Mouse (Mus musculus) right cerebral cortex, adult 18-20 months (tissue): ENCODE measurements around the gene Mbnl1.
"Not testable (repeated sequence)": the region's sequence is repeated elsewhere in the genome, so short reads cannot be mapped to it uniquely, and the experiment has no call there.

ENCODE experiments used
- DNase-seq: peaks from one replicate; pipeline ENCODE4 v3.0.0; 2022; ENCODE audit warnings: mixed read lengths

The Mbnl1 gene

DNA sequence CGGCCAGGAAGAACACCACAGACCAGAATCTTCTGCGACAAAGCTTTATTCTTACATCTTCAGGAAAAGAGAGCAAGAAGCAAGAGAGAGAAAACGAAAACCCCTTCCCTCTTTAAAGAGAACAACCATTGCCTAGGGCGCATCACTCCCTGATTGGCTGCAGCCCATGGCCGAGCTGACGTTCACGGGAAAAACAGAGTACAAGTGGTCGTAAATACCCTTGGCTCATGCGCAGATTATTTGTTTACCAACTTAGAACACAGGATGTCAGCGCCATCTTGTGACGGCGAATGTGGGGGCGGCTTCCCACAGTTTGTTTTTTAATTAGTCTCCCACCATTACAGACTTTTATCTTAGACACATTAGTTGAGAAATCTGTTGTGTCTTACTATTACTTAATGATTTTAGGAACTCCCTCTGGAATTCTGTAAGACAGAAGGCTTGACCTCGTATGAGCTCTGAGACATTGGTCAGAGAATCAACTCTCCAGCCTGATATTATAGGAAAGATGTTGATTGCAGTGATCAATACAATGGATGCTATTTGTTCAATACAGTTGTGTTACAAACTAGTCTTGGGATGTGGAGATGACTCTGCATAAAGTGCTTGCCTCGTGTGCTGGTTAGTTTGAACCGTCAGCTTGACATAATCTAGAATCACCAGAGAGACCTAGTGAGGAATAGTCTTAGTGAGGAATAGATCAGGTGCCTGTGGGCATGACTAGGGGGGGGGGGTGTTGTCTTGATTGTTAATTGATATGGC lies 22.3 kb downstream of the Mbnl1 start:
- DNase-seq, result not testable (repeated sequence)

DNA sequence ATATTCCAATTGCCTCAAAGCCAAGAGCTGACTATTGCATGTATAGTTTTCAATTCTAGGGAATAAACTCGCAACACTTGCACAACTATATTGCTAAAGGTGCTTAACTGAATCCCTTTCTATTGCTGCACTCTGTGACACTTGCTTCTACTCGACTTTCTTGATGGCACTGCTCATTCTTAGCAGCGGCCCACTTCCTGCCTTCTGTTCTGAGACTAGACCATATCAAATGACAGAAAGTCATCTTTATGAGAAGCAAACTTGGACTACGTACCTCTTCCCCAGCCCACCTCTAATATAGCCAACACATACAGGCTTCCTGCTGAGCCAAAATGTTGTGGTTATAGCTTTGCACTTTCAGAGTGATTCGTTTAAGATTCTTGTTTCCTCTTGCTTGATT lies 23.6 kb downstream of the Mbnl1 start:
- no peak for DNase-seq

GRCm38 (mm10) chr3:60498151-60498550 lies 25.5 kb downstream of the Mbnl1 start:
- no peak for DNase-seq

DNA sequence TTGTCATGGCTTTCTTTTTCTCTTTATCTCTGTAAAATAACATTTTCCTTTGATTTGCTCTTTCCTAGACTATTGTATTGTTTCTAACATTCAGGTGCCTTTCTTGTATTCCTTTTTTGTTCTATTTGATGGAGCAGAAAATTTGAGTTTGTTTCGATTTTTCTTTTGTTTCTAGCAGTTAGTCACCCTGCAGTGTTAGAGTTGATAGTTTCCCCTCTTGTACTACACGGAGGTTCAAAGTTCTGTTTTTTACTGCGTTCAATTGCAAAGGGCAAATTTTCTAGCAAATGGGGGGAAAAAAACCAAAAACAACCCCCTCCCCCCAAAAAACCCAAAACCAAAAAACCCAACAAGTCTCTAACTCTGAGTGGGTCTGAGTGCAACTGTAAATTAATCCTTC lies 26.0 kb downstream of the Mbnl1 start:
- DNase-seq, result no peak

- DNase-seq, result no peak
These were observed 26.5 kb downstream of the Mbnl1 start for GRCm38 (mm10) chr3:60499157-60499578.

DNA sequence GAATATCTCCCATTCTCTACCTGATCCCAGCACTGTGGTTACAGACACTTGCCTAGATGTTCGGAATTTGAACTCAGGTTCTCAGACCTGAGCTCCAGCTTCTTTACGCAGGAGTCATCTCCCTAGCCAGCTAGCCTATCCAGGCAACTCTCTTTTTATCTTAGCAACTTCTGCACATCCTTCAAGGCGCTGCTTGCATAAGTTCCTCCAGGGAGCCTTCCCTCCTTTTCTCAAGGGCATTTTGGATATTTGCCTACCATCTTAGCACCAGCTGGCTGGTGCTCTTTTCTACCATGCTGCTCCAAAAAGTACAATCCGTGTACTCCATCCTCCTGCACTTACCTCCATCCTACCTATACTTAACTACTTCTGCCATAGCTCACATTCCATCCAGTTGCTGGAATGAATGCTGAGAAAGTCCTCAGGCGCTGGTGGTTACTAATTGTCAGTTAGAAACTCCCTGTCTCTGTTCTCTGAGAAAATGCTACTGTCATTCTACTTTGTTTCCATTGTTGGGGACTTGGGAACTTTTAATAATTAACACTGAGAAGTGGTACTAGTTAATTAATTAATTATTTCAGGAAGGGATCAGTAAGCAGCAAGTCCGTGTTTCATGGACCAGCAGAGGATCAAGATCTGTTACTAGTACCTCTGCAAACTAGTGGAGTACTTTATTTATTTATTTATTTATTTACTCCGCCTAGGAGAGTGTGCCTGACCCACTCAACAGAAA lies 27.3 kb downstream of the Mbnl1 start:
- no peak for DNase-seq

- peak; percentile 85 for DNase-seq
These were observed 28.2 kb downstream of the Mbnl1 start for GRCm38 (mm10) chr3:60500571-60501527.

- DNase-seq, result peak; percentile 36
These were observed 29.0 kb downstream of the Mbnl1 start for GRCm38 (mm10) chr3:60501561-60502151.

DNA sequence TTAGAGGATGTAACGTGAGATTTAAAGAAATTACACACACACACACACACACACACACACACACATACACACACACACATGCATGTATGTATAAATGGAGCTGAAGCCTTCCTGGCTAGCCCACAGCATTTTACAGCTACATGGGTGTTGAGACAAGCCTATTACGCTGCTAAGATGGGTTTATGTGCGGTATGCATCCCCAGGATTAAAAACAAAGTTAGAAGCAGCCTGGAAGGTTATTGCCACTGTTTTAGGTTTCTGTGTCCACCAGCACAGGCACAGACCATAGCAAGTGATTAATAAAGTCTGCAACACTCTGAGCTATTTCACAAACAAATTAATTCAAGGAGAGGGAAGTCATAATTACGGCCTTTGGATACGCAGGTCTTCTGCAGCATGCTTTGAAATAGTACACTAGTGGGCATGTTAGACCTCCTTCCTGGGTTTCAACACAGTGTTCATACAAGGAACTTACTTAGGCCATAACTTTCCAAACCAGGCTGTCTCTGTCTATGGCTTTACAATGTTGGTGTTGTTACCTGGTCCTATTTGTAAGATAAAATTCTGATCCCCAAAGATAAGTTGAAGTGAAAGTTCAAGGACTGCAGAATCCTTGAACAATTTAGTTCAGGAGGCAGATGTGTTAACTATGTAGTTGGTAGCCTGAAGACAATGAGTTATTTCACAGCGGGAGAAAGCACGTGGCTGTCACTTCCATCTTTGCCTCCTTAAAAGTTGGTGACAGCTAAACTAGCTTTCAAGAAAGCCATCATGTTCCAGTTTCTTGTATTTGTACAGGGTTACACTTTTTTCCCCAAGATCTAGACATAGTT lies 29.7 kb downstream of the Mbnl1 start:
- no peak for DNase-seq

DNA sequence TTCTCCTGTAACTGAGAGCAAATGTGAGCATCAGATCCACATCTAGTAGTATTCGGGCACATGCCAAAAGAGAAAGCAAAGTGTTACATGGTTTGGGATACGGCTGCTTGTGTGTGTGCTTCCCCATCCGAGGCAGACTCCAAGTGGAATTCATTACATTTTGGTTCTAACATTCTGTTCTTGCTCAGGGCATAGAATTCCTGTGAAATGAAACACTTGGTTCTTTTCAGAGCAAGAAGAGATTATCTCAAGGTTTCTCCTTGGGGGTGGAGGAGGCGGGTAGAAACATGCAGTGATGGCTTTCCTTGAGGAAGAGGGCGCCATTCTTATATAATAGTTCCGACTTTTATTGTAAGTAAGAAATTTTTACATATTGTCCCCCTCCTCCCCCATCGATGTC lies 30.6 kb downstream of the Mbnl1 start:
- peak; percentile 64 for DNase-seq

GRCm38 (mm10) chr3:60504775-60505430 lies 32.3 kb downstream of the Mbnl1 start:
- DNase-seq, result no peak

DNA sequence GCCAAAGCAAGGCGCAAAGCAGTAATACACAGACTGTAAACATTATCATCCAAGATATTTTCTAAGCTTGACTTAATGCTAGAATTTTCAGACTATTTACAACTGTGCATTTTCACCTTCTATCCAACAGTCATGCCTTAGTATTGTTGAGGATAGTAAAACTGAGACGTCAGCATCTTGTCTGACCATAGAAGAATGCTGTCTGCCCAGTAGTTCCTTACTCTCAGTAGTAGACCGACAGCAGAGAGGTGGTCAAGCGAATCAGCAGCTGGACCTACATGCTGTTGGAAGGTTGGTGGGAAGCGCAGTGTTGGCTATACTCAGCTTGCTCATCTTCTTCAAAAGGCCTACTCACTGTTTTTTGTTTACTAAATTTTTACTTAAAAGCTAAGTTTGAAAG lies 34.2 kb downstream of the Mbnl1 start:
- no peak for DNase-seq

GRCm38 (mm10) chr3:60507496-60507895 lies 34.9 kb downstream of the Mbnl1 start:
- DNase-seq, result no peak

DNA sequence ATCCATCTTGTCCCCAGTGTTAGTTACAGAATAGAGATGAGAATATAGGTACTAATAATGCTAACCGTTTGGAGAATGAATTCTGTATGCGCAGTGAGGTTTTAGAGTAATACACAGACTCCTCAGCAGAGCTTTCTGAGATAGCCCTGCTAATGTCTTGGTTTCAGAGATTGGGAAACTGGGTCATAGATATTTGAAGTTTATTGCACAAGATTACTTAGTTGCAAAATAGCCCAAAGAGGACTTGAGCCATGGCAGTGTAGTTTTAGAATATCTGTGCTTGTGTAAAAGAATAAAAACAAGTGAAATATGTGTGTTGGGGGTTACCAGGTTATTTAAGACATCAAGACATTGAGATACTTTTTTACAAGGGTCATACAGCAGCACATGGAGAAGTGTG lies 35.3 kb downstream of the Mbnl1 start:
- DNase-seq, result no peak

- no peak for DNase-seq
These were observed 38.6 kb downstream of the Mbnl1 start for GRCm38 (mm10) chr3:60511197-60511596.

DNA sequence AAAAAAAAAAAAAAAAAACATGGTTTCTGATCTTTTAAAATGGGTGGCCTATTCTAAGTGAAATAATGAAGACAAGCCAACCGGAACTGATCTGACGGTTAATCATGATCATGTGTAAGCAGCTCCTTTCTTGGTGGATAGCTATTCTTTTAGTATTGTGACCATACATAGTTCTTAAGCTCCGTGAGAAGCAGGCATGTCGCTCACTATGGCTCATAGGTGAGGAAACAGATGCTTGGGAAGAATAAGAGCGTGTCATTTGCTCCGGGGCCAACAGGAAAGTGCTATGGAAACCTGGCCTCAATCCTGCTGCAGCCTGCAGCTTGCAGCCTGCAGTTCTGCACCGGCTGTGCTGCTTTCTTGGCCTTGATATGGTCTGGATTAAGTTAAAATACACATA lies 40.7 kb downstream of the Mbnl1 start:
- DNase-seq, result no peak

DNA sequence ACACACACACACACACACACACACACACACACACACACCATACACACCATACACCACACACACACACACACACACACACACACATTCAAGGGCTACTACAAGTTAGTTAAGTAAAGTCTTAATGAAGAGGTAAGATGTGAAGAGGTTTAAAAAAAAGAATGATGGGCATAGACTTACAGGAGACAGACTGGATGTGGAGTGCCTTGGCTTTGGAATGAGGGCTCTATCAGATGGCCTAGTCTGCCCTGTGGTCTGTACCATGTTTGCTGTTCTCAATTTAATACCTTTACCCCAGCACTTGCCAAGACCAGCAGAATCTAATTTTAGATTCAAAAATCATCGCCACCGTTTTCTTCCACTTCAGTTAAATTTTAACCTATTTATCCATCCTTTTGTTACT lies 41.1 kb downstream of the Mbnl1 start:
- no peak for DNase-seq

DNA sequence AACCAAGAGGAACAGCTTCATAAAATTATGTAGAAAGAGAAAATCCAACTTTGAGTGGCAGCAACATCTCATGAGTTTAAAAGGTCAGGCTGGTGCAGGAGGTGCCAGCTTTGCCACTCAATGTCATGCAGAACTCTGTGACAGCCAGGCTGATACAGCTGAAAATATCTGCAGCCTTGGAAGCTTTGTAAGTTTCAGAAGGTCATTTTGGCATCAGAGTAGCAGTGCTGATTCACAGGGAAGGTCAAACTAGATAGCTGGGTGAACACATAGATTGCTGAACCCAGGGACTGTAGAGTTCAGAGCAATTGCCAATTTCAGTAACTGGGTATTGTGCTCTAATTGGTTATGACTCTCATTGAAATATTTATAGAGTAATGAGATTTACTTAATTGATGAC lies 42.8 kb downstream of the Mbnl1 start:
- DNase-seq, result no peak

- peak; percentile 56 for DNase-seq
These were observed 43.5 kb downstream of the Mbnl1 start for GRCm38 (mm10) chr3:60516054-60516674.

DNA sequence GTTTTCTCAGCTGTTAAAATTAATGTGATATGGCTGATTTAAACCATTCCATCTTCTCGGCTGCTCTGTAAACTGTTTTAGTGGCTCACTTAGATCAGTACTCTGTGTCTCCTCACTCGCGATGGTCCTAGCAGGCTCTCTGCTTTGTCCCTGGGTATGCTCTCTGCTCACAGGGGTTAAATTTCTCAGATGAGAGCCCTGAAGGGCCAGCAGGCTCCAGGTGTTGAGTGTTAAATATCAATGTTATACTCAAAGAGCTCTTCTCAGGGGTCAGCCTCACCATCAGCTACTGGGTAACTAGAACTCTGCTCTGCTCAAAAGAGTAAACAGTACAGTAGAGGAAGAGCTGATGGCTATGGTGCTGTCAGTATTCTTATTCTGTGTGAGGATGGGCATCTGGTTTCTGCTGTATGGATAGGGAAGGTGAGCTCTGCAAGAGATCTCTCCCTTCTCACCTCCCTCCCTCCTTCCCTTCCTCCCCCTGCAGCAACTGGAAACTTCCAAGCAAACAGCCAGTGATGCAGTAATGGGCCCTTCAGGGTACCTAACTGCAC lies 44.7 kb downstream of the Mbnl1 start:
- DNase-seq, result no peak

DNA sequence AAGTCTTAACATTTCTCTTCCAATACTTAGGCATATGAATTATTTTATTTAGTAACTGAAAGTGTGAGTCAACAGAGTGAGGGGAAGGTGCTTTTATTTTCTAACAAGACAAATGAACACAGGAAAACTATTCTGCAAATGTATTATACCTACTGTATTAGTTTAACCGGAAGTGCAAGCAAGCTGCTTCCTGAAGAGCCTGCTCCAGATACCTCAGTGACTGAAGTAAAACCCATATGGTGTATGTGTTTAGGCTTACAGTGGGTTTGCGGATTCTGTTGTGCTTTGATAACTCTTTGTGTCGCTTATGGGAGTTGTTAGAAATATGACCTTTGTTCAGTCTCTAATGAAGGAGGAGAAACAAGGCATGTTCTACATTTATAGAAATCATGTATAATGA lies 46.7 kb downstream of the Mbnl1 start:
- DNase-seq, result no peak
